Mouse (Mus musculus) liver, embryonic 18 days (tissue): ENCODE measurements around the gene Xrra1. TPM values are rescaled to one million over a fixed set of nuclear protein-coding genes. Genes with fewer than 3 reads are reported as not detected.

Source experiments
- polyA plus RNA-seq: library from polyadenylated mRNA; depleted of rRNA; stranded (reverse); fragments of >200 nt; gene quantifications from 2 replicates; pipeline ENCODE4 v1.2.3, GENCODE M21; 2012; rRNA removed

The Xrra1 gene
- 0.02 TPM in 2 replicates for polyA plus RNA-seq

DNA sequence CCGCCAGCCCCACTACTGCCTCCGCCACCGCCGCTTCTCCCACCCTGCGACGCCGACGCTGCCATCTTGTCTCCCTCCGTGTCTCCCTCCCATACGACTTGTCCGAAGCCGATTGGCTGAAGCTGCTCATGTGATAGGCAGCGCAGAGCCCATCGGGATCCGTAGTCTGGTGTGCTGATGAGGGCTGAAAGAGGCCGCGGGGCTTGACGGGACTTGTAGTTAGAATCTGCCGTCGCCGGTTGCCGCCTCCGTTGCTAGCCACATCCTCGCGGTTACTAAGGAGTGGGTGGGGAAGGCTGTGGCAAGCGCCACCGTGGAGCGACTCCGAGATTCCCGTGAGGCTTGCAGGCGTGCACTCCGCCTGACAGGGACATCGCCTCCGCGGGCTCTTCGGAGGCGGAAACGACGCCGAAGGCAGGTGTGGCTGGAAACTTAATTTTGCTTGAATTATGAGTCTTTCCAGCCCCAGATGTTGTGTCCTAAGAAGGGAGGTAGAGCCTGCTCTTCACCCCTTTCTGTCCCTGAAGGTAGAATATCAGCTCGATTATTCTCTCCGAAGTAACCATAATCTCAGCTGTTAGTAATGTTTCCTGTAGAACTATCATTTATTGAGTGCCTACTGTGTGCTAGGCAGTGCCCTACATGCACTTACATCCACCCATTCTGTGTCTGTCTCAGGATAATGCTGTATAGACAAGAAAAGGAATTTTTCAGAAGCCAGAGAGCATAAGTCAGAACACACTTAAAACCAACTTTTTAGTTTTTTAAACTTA lies at the start of gene Xrra1:
Gene Xrra1 (plus strand): TSS at position 304 of the 773 bp plus-strand sequence.

GRCm38 (mm10) chr7:99828083-99828570 lies 30.8 kb upstream of the Xrra1 start, which contains the start of gene Neu3:
Gene Neu3, minus strand, starts transcription at chr7:99828417.

DNA sequence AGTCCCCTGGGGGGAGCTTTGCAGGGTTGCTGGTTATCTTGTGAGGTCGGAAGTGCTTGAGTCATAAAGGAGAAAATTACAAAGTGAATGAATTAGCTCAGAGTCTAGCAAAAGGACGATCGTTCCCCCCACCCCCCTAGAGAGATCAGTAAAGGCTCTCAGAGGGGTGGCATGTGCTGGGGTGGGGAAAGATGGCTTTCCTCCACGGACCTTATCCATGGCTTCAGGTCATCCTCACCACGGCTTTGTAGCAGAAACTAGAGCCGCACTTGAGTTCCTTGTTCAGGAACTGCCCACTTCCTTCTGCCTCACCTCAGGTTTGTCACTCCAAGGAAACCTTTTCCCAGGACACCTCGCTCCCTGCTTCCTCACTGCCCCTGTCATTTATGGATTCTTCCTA lies 4.4 kb downstream of the Xrra1 start, which contains the start of gene Spcs2:
Gene Spcs2 (minus strand): TSS at position 101 of the 400 bp plus-strand sequence.

Other genes starting within 250 kb of the Xrra1 start
- 0.32 and 0.42 TPM in 2 replicates for gene Tpbgl, start 232.0 kb upstream of the Xrra1 start, polyA plus RNA-seq
- 0.58 and 0.59 TPM in 2 replicates for gene Slco2b1, start 147.8 kb upstream of the Xrra1 start, polyA plus RNA-seq
- not detected in 2 replicates for gene Olfr520, start 128.8 kb upstream of the Xrra1 start, polyA plus RNA-seq
- gene Olfr521, start 95.6 kb upstream of the Xrra1 start, polyA plus RNA-seq = not detected in 2 replicates
- 2.9 and 3.0 TPM in 2 replicates for gene Neu3, start 30.7 kb upstream of the Xrra1 start, polyA plus RNA-seq
- gene Spcs2, start 4.3 kb downstream of the Xrra1 start, polyA plus RNA-seq = 66.2 and 71.1 TPM in 2 replicates
- 4.4 and 6.1 TPM in 2 replicates for gene Rnf169, start 121.3 kb downstream of the Xrra1 start, polyA plus RNA-seq
- gene Chrdl2, start 147.1 kb downstream of the Xrra1 start, polyA plus RNA-seq = not detected in 2 replicates